13 mouse cellular contexts compared by ENCODE assay signal in genomic region chrX:100740785-100741184, GRCm38 (mm10). TPM values are rescaled to one million over a fixed set of nuclear protein-coding genes. Genes with fewer than 3 reads are reported as not detected.
DNase-seq lines count a peak whose midpoint lies in the region; ATAC-seq and TF ChIP-seq lines count a peak whose summit lies in the region.
"Had no signal": no experiment of that assay in that cellular context is flagged by ENCODE, and none has a peak within 500 bp of the region (broad histone marks: within the 10 kb centered on the region; RNA-seq: fewer than 3 reads in every experiment).

No protein-coding gene starts in this region.

- 40% methylated on average over 6 of the region's 6 CpGs for WGBS in heart, embryonic 11.5 days (ENCODE audit: insufficient replicate concordance)
- 48% methylated on average over 6 of the region's 6 CpGs for whole genome bisulfite sequencing in liver, postnatal 0 days (ENCODE audit: insufficient replicate concordance)

- TF ChIP-seq CTCF in gastrocnemius, adult 2 months (IDR thresholded peaks at IDR 0.05): no peak
- TF ChIP-seq CTCF in liver, postnatal 0 days (IDR thresholded peaks at IDR 0.05; ENCODE audit: low read depth): no peak

- no peaks in the 10 kb centered on the region for H3K4me1 ChIP-seq in heart, embryonic 11.5 days (ENCODE audit: control insufficient read depth, insufficient read depth, low read length)
- H3K4me1 ChIP-seq in liver, postnatal 0 days (ENCODE audit: insufficient read depth): no peaks in the 10 kb centered on the region
- H3K4me1 ChIP-seq: liver, embryonic 15.5 days; stomach, embryonic 15.5 days had no signal

- no peak overlapping the region for H3K9ac ChIP-seq in heart, embryonic 11.5 days (ENCODE audit: low read depth, low read length)
- H3K9ac ChIP-seq in liver, postnatal 0 days (replicated peaks): no peak overlapping the region
- H3K9ac ChIP-seq: liver, embryonic 15.5 days; stomach, embryonic 15.5 days had no signal

- peak overlapping the region; percentile 51 for H3K4me2 ChIP-seq in heart, embryonic 11.5 days
- H3K4me2 ChIP-seq in liver, postnatal 0 days (ENCODE audit: low read depth, low read length): no peak overlapping the region
- H3K4me2 ChIP-seq: liver, embryonic 15.5 days; stomach, embryonic 15.5 days had no signal

- peak; percentile 43 for DNase-seq in gastrocnemius, adult 2 months
- no peak for DNase-seq in gastrocnemius, postnatal 10 days
- peak; percentile 73 for DNase-seq in Muller cell, postnatal 12 days (ENCODE audit: inconsistent ontology term)
- peak; percentile 5 to 20 for DNase-seq in layer of hippocampus, postnatal 14 days (ENCODE audit: low spot score in 2 of 2)
- no peak for DNase-seq in urinary bladder, postnatal 36 days (ENCODE audit: low spot score in 2 of 2)
- DNase-seq in liver, postnatal 0 days: no peak
- no peak for DNase-seq in right cerebral cortex, postnatal 36 days (ENCODE audit: low spot score in 2 of 2)
- DNase-seq: kidney, adult 18-20 months had no signal

- peak overlapping the region; percentile 57 for H3K27ac ChIP-seq in gastrocnemius, adult 2 months
- peak overlapping the region; percentile 10; the same call in 1 of the 2 replicates for H3K27ac ChIP-seq in heart, embryonic 11.5 days (ENCODE audit: low read depth, low read length)
- no peak overlapping the region for H3K27ac ChIP-seq in liver, postnatal 0 days (ENCODE audit: low read depth)
- H3K27ac ChIP-seq: left cerebral cortex, adult 2 months; liver, embryonic 15.5 days; stomach, embryonic 15.5 days had no signal

- ATAC-seq in heart, embryonic 11.5 days (replicated peaks; ENCODE audit: insufficient number of reproducible peaks, low FRiP score, low TSS enrichment): no peak
- ATAC-seq in liver, postnatal 0 days: no peak
- ATAC-seq: CD4-positive, CD25-positive, alpha-beta regulatory T cell, adult 4 months had no signal

- H3K27me3 ChIP-seq in heart, embryonic 11.5 days (ENCODE audit: control insufficient read depth, insufficient read depth, low read length): peaks cover 13% of the 10 kb centered on the region
- 0 out of 2 replicates have a peak, but pooled peaks cover 3% of the 10 kb centered on the region for H3K27me3 ChIP-seq in liver, postnatal 0 days (ENCODE audit: insufficient read depth, low read length)
- H3K27me3 ChIP-seq: stomach, embryonic 15.5 days had no signal

- TF ChIP-seq EP300 in liver, postnatal 0 days (IDR thresholded peaks at IDR 0.05; ENCODE audit: low read depth): no peak

- peak overlapping the region; percentile 36 for H3K4me3 ChIP-seq in gastrocnemius, adult 2 months
- no peak overlapping the region for H3K4me3 ChIP-seq in heart, embryonic 11.5 days (ENCODE audit: low read depth, low read length)
- no peak overlapping the region for H3K4me3 ChIP-seq in liver, postnatal 0 days (ENCODE audit: low read depth, low read length)
- H3K4me3 ChIP-seq: left cerebral cortex, adult 2 months; liver, embryonic 15.5 days; stomach, embryonic 15.5 days had no signal

- H3K36me3 ChIP-seq in heart, embryonic 11.5 days (ENCODE audit: control insufficient read depth, insufficient read depth, low read length): no peaks in the 10 kb centered on the region
- H3K36me3 ChIP-seq in liver, postnatal 0 days (replicated peaks; ENCODE audit: insufficient read depth, low read length): no peaks in the 10 kb centered on the region
- H3K36me3 ChIP-seq: liver, embryonic 15.5 days; stomach, embryonic 15.5 days had no signal

- H3K9me3 ChIP-seq in heart, embryonic 11.5 days (replicated peaks; ENCODE audit: control insufficient read depth, low read length): no peaks in the 10 kb centered on the region
- H3K9me3 ChIP-seq in liver, postnatal 0 days (ENCODE audit: low read length): no peaks in the 10 kb centered on the region
- H3K9me3 ChIP-seq: liver, embryonic 15.5 days; stomach, embryonic 15.5 days had no signal

- intact Hi-C loops in gastrocnemius, adult 2 months (cut with DNase I): no loop called here

RNA-seq across cellular contexts. Expression of gene Gdpd2, which starts 11.1 kb away (rescaled TPM):
- total RNA-seq in gastrocnemius, adult 2 months (2021): not detected
- total RNA-seq in gastrocnemius, postnatal 10 days (2021): 1 to 10 TPM in 1 of 2 experiments, under 1 TPM in 1; 0.23 to 1.6 TPM
- polyA plus RNA-seq in heart, embryonic 11.5 days (2014; fragmentation: Nextera tagmentation; extraction: Ambion mirVana): 0.52 and 0.58 TPM in 2 replicates
- 10 to 100 TPM; 13.1 to 19.1 TPM for total RNA-seq in layer of hippocampus, postnatal 14 days (2021)
- 0.04 TPM in 1 of 2 replicates, not detected in the other for polyA plus RNA-seq in liver, postnatal 0 days (2015; fragmentation: Nextera tagmentation; extraction: Ambion mirVana)
- polyA plus RNA-seq: CD4-positive, CD25-positive, alpha-beta regulatory T cell, adult 4 months had no signal

RNA-seq across cellular contexts. Expression of gene Dlg3, which starts 26.7 kb away (rescaled TPM):
- 1 to 10 TPM; 1.7 to 2.0 TPM for total RNA-seq in gastrocnemius, adult 2 months (2021)
- 1 to 10 TPM; 4.1 to 5.6 TPM for total RNA-seq in gastrocnemius, postnatal 10 days (2021)
- 3.2 and 4.0 TPM in 2 replicates for polyA plus RNA-seq in heart, embryonic 11.5 days (2014; fragmentation: Nextera tagmentation; extraction: Ambion mirVana)
- total RNA-seq in layer of hippocampus, postnatal 14 days (2021): 100 to 1,000 TPM; 138 to 153 TPM
- 0.42 and 0.43 TPM in 2 replicates for polyA plus RNA-seq in liver, postnatal 0 days (2015; fragmentation: Nextera tagmentation; extraction: Ambion mirVana)

Comparison
In these comparisons a context has a peak if more than half of its experiments do, and no peak if none do; other contexts are left out.
1. DNase-seq: peak in gastrocnemius, adult 2 months (single experiment), Muller cell, postnatal 12 days (single experiment) and layer of hippocampus, postnatal 14 days (2 of 2); none in gastrocnemius, postnatal 10 days (single experiment), urinary bladder, postnatal 36 days (0 of 2), liver, postnatal 0 days (single experiment) and right cerebral cortex, postnatal 36 days (0 of 2).
2. RNA of gene Gdpd2, which starts 11.1 kb away (total RNA-seq): 13.1 to 19.1 TPM in layer of hippocampus, postnatal 14 days; 0.23 to 1.6 TPM in gastrocnemius, postnatal 10 days and not detected in gastrocnemius, adult 2 months; every median in the first group is over 4 times any median in the second.
3. RNA of gene Dlg3, which starts 26.7 kb away (total RNA-seq): 138 to 153 TPM in layer of hippocampus, postnatal 14 days; 4.1 to 5.6 TPM in gastrocnemius, postnatal 10 days and 1.7 to 2.0 TPM in gastrocnemius, adult 2 months; every median in the first group is over 10 times any median in the second.